Mouse (Mus musculus) stomach, embryonic 14.5 days (tissue): ENCODE measurements around the gene Lix1l. TPM values are rescaled to one million over a fixed set of nuclear protein-coding genes. Genes with fewer than 3 reads are reported as not detected.
A peak's percentile ranks its signal among the peaks of the same experiment; 100 is the strongest.

Experiments
- ATAC-seq: fragments of 200-750 bp; cut with Nextera tagmentation; 2 replicates; pipeline ENCODE4 v1.8.0; 2017; ENCODE audit warnings: low read depth, moderate TSS enrichment; ENCODE audit not compliant: insufficient number of reproducible peaks, insufficient read depth, low FRiP score
- H3K27ac ChIP-seq: fragments of 300-500 bp; sonication (generic); 2 replicates; pipeline ENCODE4 v1.5.1; 2014; ENCODE audit warnings: mild to moderate bottlenecking, low read length, moderate library complexity, mixed read lengths
- H3K27me3 ChIP-seq: fragments of 300-500 bp; sonication (generic); 2 replicates; pipeline ENCODE4 v1.6.1; 2014; ENCODE audit warnings: low read length, control low read depth, mixed read lengths; ENCODE audit not compliant: control insufficient read depth, insufficient read depth
- H3K36me3 ChIP-seq: fragments of 300-500 bp; sonication (generic); 2 replicates; pipeline ENCODE4 v1.6.1; 2014; ENCODE audit warnings: mild to moderate bottlenecking, control low read depth, low read length, moderate library complexity, mixed read lengths; ENCODE audit not compliant: control insufficient read depth, insufficient read depth
- H3K4me1 ChIP-seq: fragments of 300-500 bp; sonication (generic); 2 replicates; pipeline ENCODE4 v1.6.1; 2014; ENCODE audit warnings: low read length, control low read depth, mixed read lengths; ENCODE audit not compliant: control insufficient read depth, insufficient read depth
- H3K4me2 ChIP-seq: fragments of 300-500 bp; sonication (generic); replicated peaks from 2 replicates; pipeline ENCODE4 v1.6.1; 2014; ENCODE audit warnings: low read depth, low read length, control low read depth
- H3K4me3 ChIP-seq: fragments of 300-500 bp; sonication (generic); 2 replicates; pipeline ENCODE4 v1.5.1; 2014; ENCODE audit warnings: low read depth, low read length, control low read depth
- H3K9ac ChIP-seq: fragments of 300-500 bp; sonication (generic); replicated peaks from 2 replicates; pipeline ENCODE4 v1.6.1; 2014; ENCODE audit warnings: low read depth, mild to moderate bottlenecking, control low read depth, low read length, moderate library complexity, mixed read lengths
- H3K9me3 ChIP-seq: fragments of 300-500 bp; sonication (generic); 2 replicates; pipeline ENCODE4 v1.6.1; 2016; ENCODE audit warnings: low read depth, low read length, control low read depth; ENCODE audit not compliant: control insufficient read depth
- WGBS: fragments of 180-500 bp; shearing (Covaris S2); extraction: QIAGEN DNeasy Blood & Tissue Kit; methylation state at CpG from one replicate; pipeline ENCODE4 v1.1.7; 2014; 5-methylcytosine and 5-hydroxymethylcytosine counted together
- polyA plus RNA-seq: library from polyadenylated mRNA; unstranded; fragments of >200 nt; fragmentation: Nextera tagmentation; extraction: Ambion mirVana; gene quantifications from 2 replicates; pipeline ENCODE4 v1.2.1, GENCODE M21; 2014

The Lix1l gene
- polyA plus RNA-seq: 10.6 TPM in 2 replicates

DNA sequence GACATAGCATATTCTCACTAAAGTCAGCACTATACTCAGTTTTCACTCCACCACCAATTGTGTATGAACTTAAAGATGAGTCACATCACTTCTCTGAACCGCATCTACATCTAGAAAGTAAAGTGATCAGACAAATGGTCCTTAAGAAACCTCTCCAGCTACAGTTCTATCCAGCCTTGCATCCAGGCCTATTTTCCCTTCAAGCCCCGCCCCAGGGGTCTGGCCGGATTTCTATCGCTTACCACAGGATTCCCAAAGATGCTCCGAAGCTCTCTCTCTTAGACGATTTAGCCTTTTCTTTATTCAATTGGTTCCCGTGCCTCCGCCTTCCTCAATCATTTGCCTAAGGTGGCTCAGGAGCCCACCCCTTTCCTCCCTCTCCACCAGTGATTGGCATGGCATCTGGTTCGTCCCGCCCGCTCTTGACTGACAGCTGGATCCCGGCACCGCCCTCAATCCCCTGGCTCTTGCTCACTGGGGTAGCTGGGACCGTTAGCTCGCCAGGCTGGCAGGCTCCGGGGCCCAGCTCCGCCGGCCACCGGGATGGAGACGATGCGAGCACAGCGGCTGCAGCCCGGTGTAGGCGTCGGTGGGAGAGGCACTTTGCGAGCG, at the start of gene Lix1l:
TSS of gene Lix1l (plus strand) at position 511 of the 612 bp plus-strand sequence.
- H3K27ac ChIP-seq: peak within 1 kb of the TSS; percentile 96
- H3K27me3 ChIP-seq: no peaks in the 10 kb centered on the region
- no peaks in the 10 kb centered on the region for H3K36me3 ChIP-seq
- peaks cover 37% of the 10 kb centered on the region; the same call in 1 of the 2 replicates for H3K4me1 ChIP-seq
- H3K4me2 ChIP-seq: peak within 1 kb of the TSS; percentile 60
- ATAC-seq: peak; percentile 90
- WGBS: 2% methylated on average over 27 of the region's 27 CpGs
- peak within 1 kb of the TSS; percentile 88 for H3K9ac ChIP-seq
- no peaks in the 10 kb centered on the region for H3K9me3 ChIP-seq
- peak within 1 kb of the TSS; percentile 54 for H3K4me3 ChIP-seq

DNA sequence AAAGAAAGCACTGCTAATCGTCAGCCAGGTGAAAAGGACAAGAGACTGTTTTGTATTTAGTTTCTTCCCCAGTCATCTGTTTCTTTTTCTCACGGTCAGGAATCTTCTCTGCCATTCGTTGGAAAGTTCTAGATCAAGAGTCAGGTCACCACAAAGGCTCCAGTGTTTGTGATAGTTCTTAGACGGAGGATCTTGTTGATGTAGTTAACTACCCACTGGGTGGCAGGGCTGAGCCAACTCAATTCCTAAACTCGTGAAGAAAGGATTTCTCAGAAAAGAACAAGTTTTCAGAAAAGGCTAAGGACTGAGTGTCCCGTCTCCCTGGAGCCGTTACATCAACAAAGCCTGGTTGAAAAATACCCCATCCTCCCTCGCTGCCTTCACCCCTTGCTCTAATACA, 49.7 kb upstream of the Lix1l start:
- H3K4me1 ChIP-seq: peaks cover 27% of the 10 kb centered on the region
- 0 out of 2 replicates have a peak overlapping the region, but pooled peaks have one; percentile 39 for H3K27ac ChIP-seq
- H3K4me3 ChIP-seq: no peak overlapping the region
- 0 out of 2 replicates have a peak overlapping the region, but pooled peaks have one; percentile 4 for H3K4me2 ChIP-seq
- no peaks in the 10 kb centered on the region for H3K9me3 ChIP-seq
- H3K27me3 ChIP-seq: no peaks in the 10 kb centered on the region
- no peak overlapping the region for H3K9ac ChIP-seq
- H3K36me3 ChIP-seq: no peaks in the 10 kb centered on the region
- no peak for ATAC-seq
- 6% methylated on average over 8 of the region's 8 CpGs for WGBS

DNA sequence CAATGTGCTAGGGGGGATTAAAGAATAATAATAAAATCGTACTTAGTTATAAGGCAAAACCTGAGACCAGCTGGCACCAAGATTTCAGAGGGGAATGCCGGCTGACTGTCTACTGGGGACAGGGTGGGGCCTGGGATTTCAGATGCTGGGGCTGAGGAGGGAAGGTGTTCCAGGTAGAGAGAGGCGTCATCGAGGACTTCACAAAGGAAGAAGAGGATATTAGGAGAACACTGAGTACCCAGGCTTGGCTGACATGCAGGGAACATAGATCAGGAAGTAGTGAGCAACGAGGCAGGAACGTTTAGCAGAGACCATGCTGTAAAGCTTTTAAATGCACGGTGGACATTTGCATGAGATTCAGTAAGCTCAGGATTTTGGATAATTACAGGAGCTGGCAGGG, 49.1 kb upstream of the Lix1l start:
- Histone ChIP-seq H3K36me3 (no peaks in the 10 kb centered on the region), H3K4me1 (peaks cover 31% of the 10 kb centered on the region), H3K27me3 (no peaks in the 10 kb centered on the region), H3K4me2 (no peak overlapping the region), H3K4me3 (no peak overlapping the region), H3K27ac (0 out of 2 replicates have a peak overlapping the region, but pooled peaks have one; percentile 39), H3K9ac (no peak overlapping the region), H3K9me3 (no peaks in the 10 kb centered on the region)
- no peak for ATAC-seq
- 47% methylated on average over 7 of the region's 7 CpGs for WGBS

DNA sequence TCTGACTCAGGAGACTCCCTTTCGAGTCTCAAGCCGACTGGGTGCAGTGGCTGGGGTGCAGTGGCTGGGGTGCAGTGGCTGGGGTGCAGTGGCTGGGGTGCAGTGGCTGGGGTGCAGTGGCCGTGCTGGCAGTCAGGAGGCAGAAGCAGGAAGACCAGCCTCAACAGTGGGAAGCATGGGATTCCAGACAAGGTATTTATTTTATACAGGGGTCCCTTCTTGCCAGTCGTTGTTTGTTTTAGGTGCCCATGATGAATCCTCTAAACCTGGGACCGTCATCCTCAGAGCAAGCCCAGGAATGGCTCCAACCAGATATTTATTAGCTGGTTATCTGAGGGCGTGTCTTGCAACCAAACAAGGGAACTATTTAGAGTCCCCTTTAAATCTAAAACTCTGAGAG, 47.3 kb upstream of the Lix1l start:
- Histone ChIP-seq H3K27ac (no peak overlapping the region), H3K4me2 (no peak overlapping the region), H3K9ac (no peak overlapping the region), H3K4me3 (no peak overlapping the region), H3K4me1 (peaks cover 33% of the 10 kb centered on the region), H3K9me3 (no peaks in the 10 kb centered on the region), H3K36me3 (no peaks in the 10 kb centered on the region), H3K27me3 (no peaks in the 10 kb centered on the region)
- ATAC-seq: no peak
- whole genome bisulfite sequencing: 71% methylated on average over 6 of the region's 6 CpGs

DNA sequence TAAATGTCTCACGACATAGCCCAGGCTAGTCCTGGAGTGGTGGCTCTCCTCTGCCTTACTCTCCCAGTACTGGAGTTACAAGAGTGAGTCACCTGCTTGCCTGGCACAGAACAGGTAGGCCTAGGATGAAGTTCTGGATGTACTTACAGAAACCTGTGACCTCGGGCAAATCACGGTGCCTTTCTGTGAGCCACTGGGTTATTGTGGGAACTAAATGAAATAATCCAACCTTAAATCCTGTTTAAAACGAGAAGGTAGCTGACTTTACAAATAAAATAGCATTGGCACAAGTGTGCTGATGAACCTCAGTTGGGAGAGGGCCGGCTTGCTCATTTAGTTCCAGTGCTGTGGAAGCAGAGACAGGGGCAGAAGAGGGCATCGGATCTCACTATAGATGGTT, 46.7 kb upstream of the Lix1l start:
- H3K4me3 ChIP-seq: no peak overlapping the region
- peaks cover 33% of the 10 kb centered on the region for H3K4me1 ChIP-seq
- H3K9ac ChIP-seq: no peak overlapping the region
- no peaks in the 10 kb centered on the region for H3K27me3 ChIP-seq
- no peak overlapping the region for H3K4me2 ChIP-seq
- no peak overlapping the region for H3K27ac ChIP-seq
- 80% methylated on average over 6 of the region's 6 CpGs for WGBS
- no peak for ATAC-seq
- H3K9me3 ChIP-seq: no peaks in the 10 kb centered on the region
- peaks cover 1% of the 10 kb centered on the region; the same call in 1 of the 2 replicates for H3K36me3 ChIP-seq

DNA sequence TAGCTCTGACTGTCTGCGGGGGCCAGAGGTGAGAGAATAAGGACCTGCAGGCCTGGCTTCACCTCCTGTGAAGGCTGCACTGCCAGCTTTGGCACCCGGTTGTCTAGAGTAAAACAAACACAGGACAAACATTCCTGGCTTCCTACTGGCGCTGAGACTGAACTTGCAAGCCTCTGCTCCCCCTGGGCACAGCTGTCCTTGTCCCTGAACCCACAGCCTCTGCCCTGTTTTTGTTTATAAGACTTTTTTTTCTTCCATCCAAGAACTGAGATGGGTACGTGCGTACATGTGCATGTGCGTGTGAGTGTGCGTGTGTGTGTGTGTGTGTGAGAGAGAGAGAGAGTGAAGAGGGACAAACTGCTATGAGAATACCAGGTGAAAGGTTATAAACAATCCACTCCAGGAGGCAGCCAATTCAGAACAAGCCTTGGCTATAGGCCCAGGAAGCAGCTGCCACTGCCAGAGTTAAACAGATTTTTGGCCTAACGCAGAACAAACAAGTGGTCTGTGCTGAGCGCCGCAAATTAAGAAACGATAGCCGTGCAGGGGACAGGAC, 45.8 kb upstream of the Lix1l start:
- Histone ChIP-seq H3K9ac (no peak overlapping the region), H3K9me3 (no peaks in the 10 kb centered on the region), H3K27me3 (no peaks in the 10 kb centered on the region), H3K4me2 (no peak overlapping the region; the same call in 1 of the 2 replicates), H3K27ac (peak overlapping the region; percentile 79), H3K4me1 (peaks cover 40% of the 10 kb centered on the region), H3K36me3 (peaks cover 10% of the 10 kb centered on the region), H3K4me3 (no peak overlapping the region)
- WGBS: 12% methylated on average over 12 of the region's 12 CpGs
- ATAC-seq: no peak

DNA sequence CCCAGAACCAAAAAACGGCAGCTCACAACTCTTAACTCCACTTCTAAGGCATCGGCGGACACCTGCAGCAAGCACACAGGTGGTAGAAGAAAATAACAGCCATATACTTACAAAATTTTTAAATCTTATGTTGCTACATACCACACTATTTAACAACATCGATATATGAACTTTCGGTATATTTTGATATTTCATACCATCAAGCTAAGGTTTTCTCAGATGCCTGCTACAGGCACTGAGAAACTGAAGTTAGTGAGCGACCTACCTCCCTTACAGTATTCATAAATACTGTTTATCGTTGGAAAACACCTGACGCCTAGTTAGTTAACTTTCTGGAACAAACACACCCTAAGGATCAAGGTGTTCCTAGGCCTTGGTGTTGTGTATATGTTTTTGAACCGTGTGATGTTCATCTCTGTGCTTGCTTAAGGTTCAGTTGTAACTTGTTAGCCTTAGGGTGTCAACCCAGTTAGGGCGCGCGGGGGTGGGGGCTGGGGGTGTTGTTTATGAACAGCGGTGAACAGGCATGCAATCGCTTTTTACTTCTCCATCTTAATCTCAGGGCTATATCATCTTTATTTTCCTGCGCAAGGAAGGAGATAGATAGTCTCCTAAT, 44.8 kb upstream of the Lix1l start:
- WGBS: 67% methylated on average over 15 of the region's 15 CpGs
- Histone ChIP-seq H3K4me3 (no peak overlapping the region), H3K4me1 (peaks cover 49% of the 10 kb centered on the region), H3K36me3 (peaks cover 20% of the 10 kb centered on the region), H3K27me3 (no peaks in the 10 kb centered on the region), H3K9me3 (no peaks in the 10 kb centered on the region), H3K27ac (peak overlapping the region; percentile 79; the same call in 1 of the 2 replicates), H3K4me2 (peak overlapping the region; percentile 57; the same call in 1 of the 2 replicates), H3K9ac (no peak overlapping the region)
- no peak for ATAC-seq

DNA sequence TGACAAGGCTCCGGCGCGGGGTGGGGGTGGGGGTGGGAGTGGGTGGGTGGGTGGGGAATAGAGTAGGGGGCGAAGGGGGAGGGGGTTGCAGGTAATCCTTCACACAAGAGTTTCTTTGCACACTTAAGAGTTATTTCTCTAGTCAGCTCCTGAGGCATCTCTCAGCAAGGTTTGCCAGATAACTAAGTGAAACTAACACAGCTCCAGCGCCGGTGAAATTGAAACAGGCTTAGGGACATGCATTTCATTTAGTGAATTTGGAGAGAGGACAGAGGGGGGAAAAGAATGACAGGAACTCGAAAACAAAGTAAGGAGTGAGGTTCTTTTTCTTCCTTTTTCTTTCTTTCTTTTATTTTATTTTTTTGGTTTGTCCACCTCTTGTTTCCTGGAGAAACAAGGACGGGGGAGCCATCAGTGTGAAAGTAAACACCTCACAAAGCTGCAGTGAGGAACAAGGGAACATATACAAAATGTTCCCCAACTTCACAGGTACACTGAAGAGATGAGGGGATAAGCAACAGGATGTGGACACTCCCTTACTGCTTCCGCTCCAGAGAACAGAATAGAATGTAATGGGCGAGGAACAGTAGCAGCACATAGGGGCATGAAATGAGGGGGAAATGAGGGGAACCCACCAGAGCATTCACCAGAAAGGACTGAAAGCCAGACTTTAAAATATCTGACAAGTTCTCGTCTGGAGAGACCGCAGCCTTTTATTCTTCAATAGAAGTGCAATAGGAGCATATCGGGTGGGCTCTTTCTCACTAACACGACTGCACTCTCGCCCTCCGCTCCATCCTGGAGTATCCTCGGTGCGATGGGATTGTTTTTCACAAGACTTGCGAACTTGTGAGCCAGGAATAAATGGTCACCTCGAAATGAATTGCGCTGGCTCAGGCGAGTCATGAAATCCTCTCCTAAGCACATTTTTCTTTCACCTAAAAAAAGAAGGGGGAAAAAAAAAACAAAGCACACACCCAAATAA, 44.0 kb upstream of the Lix1l start:
- peaks cover 50% of the 10 kb centered on the region for H3K4me1 ChIP-seq
- H3K27ac ChIP-seq: peak overlapping the region; percentile 90
- no peak for ATAC-seq
- H3K4me2 ChIP-seq: peak overlapping the region; percentile 57
- H3K9me3 ChIP-seq: no peaks in the 10 kb centered on the region
- H3K9ac ChIP-seq: peak overlapping the region; percentile 47
- 5% methylated on average over 22 of the region's 22 CpGs for WGBS
- peaks cover 23% of the 10 kb centered on the region for H3K36me3 ChIP-seq
- H3K27me3 ChIP-seq: no peaks in the 10 kb centered on the region
- H3K4me3 ChIP-seq: peak overlapping the region; percentile 66
